Mouse (Mus musculus) myocyte (in vitro differentiated cells): Measurements from ENCODE around the gene Eif4enif1.

Experiments
- CEBPB ChIP-seq: IDR thresholded peaks from 2 replicates; pipeline ENCODE4 v1.6.1; 2011; ENCODE audit warnings: mild to moderate bottlenecking, moderate library complexity; ENCODE audit not compliant: poor library complexity, insufficient read depth, severe bottlenecking
- MYOD1 ChIP-seq, 3 experiments: IDR thresholded peaks; one replicate each; pipeline ENCODE4 v1.6.1; 2011; ENCODE audit warnings: control low read depth in 2 of 3, low read depth in 2 of 3, mild to moderate bottlenecking in 2 of 3, moderate library complexity in 1 of 3; ENCODE audit not compliant: insufficient read length in 2 of 3, control insufficient read depth in 1 of 3
- POLR2A ChIP-seq: IDR thresholded peaks from one replicate; pipeline ENCODE4 v1.6.1; 2011; ENCODE audit warnings: low read depth, mild to moderate bottlenecking, control low read depth, moderate library complexity; ENCODE audit not compliant: insufficient read length
- POLR2AphosphoS2 ChIP-seq: IDR thresholded peaks from one replicate; pipeline ENCODE4 v1.6.1; 2011; ENCODE audit warnings: low read depth, control low read depth; ENCODE audit not compliant: insufficient read length
- REST ChIP-seq: IDR thresholded peaks from one replicate; pipeline ENCODE4 v1.6.1; 2011; ENCODE audit warnings: mild to moderate bottlenecking, control low read depth, moderate library complexity; ENCODE audit not compliant: insufficient read depth, insufficient read length
- TCF12 ChIP-seq: IDR thresholded peaks from one replicate; pipeline ENCODE4 v1.6.1; 2011; ENCODE audit warnings: mild to moderate bottlenecking, control low read depth; ENCODE audit not compliant: poor library complexity, insufficient read depth, severe bottlenecking
- USF1 ChIP-seq: IDR thresholded peaks from one replicate; pipeline ENCODE4 v1.6.1; 2011; ENCODE audit warnings: low read depth, mild to moderate bottlenecking, control low read depth, moderate library complexity

GRCm38 (mm10) chr11:3212526-3212925 is 10.3 kb downstream of the Eif4enif1 start:
- no peak for TF ChIP-seq POLR2A
- no peak for TF ChIP-seq USF1
- no peak for TF ChIP-seq CEBPB
- TF ChIP-seq POLR2AphosphoS2, result no peak
- TF ChIP-seq REST, result no peak
- no peak for TF ChIP-seq TCF12
- TF ChIP-seq MYOD1 (IDR thresholded peaks at IDR 0.05; ENCODE audit: control insufficient read depth in 1 of 3, insufficient read length in 2 of 3, low read depth in 2 of 3), result no peak
